Mouse (Mus musculus) cortical plate, adult 2 months (tissue): ENCODE data around the gene Efcab11.

ENCODE experiments used
- CTCF ChIP-seq: fragments of 200-500 bp; IDR thresholded peaks from 2 replicates; pipeline ENCODE4 v1.5.1; 2011; ENCODE audit warnings: mild to moderate bottlenecking, control low read depth, low read length; ENCODE audit not compliant: insufficient read depth; ENCODE audit errors: extremely low read depth
- POLR2A ChIP-seq: fragments of 200-500 bp; IDR thresholded peaks from 2 replicates; pipeline ENCODE4 v1.6.1; 2011; ENCODE audit warnings: mild to moderate bottlenecking, low read length, control low read depth; ENCODE audit not compliant: insufficient read depth; ENCODE audit errors: extremely low read depth

DNA sequence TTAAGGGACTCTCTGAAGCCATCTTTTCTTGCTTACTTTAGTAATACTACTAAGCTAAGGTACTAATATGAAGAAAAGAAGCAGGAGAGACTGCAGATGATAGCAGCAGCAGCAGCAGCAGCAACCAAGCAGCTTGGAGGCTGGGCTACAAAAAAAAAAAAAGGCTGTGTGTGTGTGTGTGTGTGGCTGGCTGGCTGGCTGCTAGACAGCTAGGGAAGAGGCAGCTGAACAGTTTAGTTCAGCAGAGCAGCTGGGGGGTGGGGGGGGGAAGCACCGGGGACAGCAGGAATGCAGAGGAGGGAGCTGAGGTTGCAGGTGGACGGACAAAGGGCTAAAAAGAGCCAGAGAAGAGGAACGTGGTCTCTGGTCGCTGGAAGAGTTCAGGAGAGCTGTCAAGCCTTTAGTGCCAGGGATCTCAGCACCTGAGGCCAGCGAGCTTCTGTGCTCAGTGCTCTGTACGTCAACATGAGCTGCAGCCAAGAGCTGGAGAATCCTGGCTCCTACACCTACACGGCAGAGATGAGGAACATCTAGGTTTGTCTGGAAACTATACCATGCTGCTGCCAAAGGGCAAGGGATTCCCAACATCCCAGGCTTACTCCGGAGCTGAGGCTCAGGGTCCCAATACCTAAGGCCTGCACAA lies 107.6 kb downstream of the Efcab11 start:
- TF ChIP-seq POLR2A (no peak), CTCF (no peak)
